Mouse (Mus musculus) limb, embryonic 12.5 days (tissue): ENCODE results near the gene Ankrd39. TPM values are rescaled to one million over a fixed set of nuclear protein-coding genes. Genes with fewer than 3 reads are reported as not detected.

ENCODE experiments used
- ATAC-seq: fragments of 200-750 bp; cut with Nextera tagmentation; 2 replicates; pipeline ENCODE4 v1.8.0; 2017; ENCODE audit warnings: low read depth, moderate TSS enrichment; ENCODE audit not compliant: insufficient number of reproducible peaks, insufficient read depth, low FRiP score, low TSS enrichment
- H3K27ac ChIP-seq: fragments of 300-500 bp; sonication (generic); 2 replicates; pipeline ENCODE4 v1.5.1; 2016; ENCODE audit warnings: mild to moderate bottlenecking, moderate library complexity
- H3K27me3 ChIP-seq: fragments of 300-500 bp; sonication (generic); 2 replicates; pipeline ENCODE4 v1.6.1; 2016; ENCODE audit warnings: mild to moderate bottlenecking, moderate library complexity
- H3K36me3 ChIP-seq: fragments of 300-500 bp; sonication (generic); 2 replicates; pipeline ENCODE4 v1.6.1; 2016; ENCODE audit warnings: mild to moderate bottlenecking, moderate library complexity
- H3K4me1 ChIP-seq: fragments of 300-500 bp; sonication (generic); replicated peaks from 2 replicates; pipeline ENCODE4 v1.6.1; 2016
- H3K4me2 ChIP-seq: fragments of 300-500 bp; sonication (generic); 2 replicates; pipeline ENCODE4 v1.6.1; 2016; ENCODE audit warnings: mild to moderate bottlenecking, moderate library complexity
- H3K4me3 ChIP-seq: fragments of 300-500 bp; sonication (generic); replicated peaks from 2 replicates; pipeline ENCODE4 v1.5.1; 2016; ENCODE audit warnings: mild to moderate bottlenecking
- H3K9ac ChIP-seq: fragments of 300-500 bp; sonication (generic); replicated peaks from 2 replicates; pipeline ENCODE4 v1.6.1; 2016; ENCODE audit warnings: mild to moderate bottlenecking, moderate library complexity
- H3K9me3 ChIP-seq: fragments of 300-500 bp; sonication (generic); 2 replicates; pipeline ENCODE4 v1.6.1; 2016; ENCODE audit warnings: mild to moderate bottlenecking, moderate library complexity
- WGBS: fragments of 180-500 bp; shearing (Covaris S2); methylation state at CpG from one replicate; pipeline ENCODE4 v1.1.7; 2016; 5-methylcytosine and 5-hydroxymethylcytosine counted together
- polyA plus RNA-seq: library from polyadenylated mRNA; unstranded; fragments of >200 nt; fragmentation: Nextera tagmentation; extraction: Ambion mirVana; gene quantifications from 2 replicates; pipeline ENCODE4 v1.2.1, GENCODE M21; 2016

The Ankrd39 gene
- polyA plus RNA-seq, 1 experiment from 2014 or later, result 26.8 TPM

DNA sequence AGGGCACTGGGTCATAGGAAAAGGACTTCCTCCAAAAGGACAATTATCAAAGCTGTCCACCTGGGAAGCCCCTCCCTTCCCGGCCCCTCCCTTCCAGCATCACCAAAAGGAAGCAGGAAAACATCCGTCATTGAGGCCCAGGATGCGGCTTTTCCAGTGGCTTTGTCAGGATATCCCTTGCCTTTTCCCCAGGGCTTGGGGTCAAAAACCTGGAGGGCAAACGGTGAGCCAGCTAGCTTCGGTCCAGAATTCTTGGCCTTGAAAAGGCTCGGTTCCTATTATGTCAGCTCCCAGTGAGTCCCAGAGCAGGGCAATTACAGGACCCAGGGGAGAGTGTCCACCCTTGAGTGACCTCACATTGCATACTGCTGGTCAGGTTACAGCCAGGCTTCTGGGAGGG lies 13.7 kb upstream of the Ankrd39 start:
- H3K27me3 ChIP-seq, result no peaks in the 10 kb centered on the region
- WGBS, result 40% methylated on average over 6 of the region's 6 CpGs
- no peak overlapping the region for H3K27ac ChIP-seq
- H3K9ac ChIP-seq, result no peak overlapping the region
- H3K9me3 ChIP-seq, result no peaks in the 10 kb centered on the region
- peaks cover 43% of the 10 kb centered on the region for H3K4me1 ChIP-seq
- H3K4me2 ChIP-seq, result no peak overlapping the region
- no peak overlapping the region for H3K4me3 ChIP-seq
- H3K36me3 ChIP-seq, result no peaks in the 10 kb centered on the region
- ATAC-seq, result no peak

DNA sequence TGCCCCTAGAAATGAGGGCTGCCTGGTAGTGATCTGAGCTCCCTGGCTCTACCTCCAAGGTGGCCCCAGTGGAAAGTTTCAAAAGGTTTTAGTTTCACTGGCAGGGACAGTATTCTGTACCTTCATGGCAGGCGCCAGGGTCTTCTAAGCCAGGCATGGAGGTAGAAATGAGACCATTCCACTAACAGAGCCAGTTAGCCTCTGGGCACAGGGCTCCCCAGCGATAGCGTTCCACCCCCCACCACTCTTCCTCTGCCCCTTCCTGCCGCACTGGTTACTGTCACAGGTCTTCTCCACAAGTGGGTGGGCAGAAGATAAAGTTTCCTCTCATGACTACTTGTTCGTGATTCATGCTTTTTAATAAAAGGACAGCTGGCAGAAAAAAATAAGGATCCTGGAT lies 12.6 kb upstream of the Ankrd39 start:
- H3K4me2 ChIP-seq, result no peak overlapping the region
- H3K9me3 ChIP-seq, result no peaks in the 10 kb centered on the region
- H3K27me3 ChIP-seq, result no peaks in the 10 kb centered on the region
- no peak overlapping the region for H3K4me3 ChIP-seq
- WGBS, result 55% methylated on average over 5 of the region's 5 CpGs
- H3K9ac ChIP-seq, result no peak overlapping the region
- H3K27ac ChIP-seq, result no peak overlapping the region
- H3K4me1 ChIP-seq, result peaks cover 51% of the 10 kb centered on the region
- no peak for ATAC-seq
- peaks cover 10% of the 10 kb centered on the region for H3K36me3 ChIP-seq

DNA sequence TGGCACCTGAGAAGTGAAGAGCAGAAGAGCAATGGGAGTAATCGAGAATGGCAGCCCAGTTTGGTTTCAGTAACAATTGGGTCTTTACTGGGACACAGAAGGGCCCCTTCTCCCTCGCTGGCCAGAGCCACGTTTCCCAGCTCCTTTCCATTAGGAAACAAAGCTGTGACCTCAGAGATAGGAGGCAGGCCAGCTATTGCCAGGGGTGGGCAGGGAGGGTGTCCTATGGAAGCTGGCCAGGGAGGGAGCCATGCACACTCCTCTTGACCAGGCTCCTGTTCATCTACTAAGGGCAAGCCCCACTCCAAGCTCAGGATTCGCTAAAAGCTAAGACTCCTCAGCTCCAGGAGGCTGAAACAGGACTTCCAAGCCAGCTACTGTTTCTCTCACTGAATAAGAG lies 12.0 kb upstream of the Ankrd39 start:
- Histone ChIP-seq H3K4me3 (peak overlapping the region; percentile 90), H3K9ac (peak overlapping the region; percentile 96; the same call in 1 of the 2 replicates), H3K4me1 (peaks cover 57% of the 10 kb centered on the region), H3K9me3 (no peaks in the 10 kb centered on the region), H3K27me3 (no peaks in the 10 kb centered on the region), H3K27ac (peak overlapping the region; percentile 99; the same call in 1 of the 2 replicates), H3K4me2 (peak overlapping the region; percentile 100), H3K36me3 (peaks cover 16% of the 10 kb centered on the region)
- ATAC-seq, result no peak
- 9% methylated on average over 4 of the region's 4 CpGs for WGBS

DNA sequence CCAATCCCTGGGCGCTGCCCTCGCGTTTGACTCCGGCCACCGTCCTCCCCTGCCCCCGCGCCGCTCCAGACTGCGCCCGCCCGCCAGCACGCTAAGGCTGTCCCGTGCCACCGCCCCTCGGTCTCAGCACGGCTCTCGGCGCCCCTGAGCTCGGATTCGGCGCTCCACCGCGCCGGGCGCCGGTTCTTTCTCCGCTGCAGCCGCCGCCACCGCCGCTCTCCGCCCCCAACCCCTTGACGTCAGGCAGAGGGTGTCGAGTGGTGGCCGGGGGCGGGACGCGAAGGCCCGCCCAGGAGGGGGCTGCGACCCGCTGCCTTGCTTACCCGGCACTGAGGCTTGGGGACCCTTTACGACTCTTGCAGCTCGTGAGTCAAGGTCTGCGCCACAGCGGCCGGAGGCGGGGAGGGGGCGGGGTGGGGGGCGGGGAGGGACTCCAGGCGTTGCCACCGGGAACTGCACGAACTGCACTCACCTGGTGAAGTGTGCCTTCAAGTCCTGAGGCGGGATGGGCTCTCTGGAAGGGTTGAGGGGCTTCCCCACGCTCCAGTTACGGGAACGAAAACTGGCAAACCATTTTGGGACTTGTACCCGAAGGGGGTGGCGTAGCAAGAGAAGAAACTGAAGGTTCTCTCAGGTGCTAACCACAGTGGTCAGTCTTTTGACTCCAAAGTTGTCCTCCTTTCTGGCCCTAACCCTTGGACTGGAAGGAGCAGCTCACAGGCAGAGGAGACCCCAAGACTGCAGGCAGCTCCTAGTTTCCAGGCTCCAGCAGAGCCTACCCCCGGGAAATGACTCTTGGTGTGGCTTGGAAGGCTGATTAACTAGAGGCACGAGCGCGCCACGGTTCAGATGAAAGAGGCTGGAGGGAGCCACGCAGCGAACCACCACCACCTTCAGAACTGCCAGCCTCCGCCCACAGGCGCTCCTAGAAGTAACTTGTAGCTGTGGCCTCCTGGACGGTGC lies 11.1 kb upstream of the Ankrd39 start, which contains the start of gene Sema4c:
Gene Sema4c, minus strand, starts transcription at position 319 of the 963 bp plus-strand sequence.
- Histone ChIP-seq H3K9me3 (no peaks in the 10 kb centered on the region), H3K4me3 (peak within 1 kb of the TSS; percentile 90), H3K9ac (peak within 1 kb of the TSS; percentile 96), H3K36me3 (peaks cover 26% of the 10 kb centered on the region), H3K4me2 (peak within 1 kb of the TSS; percentile 100), H3K4me1 (peaks cover 51% of the 10 kb centered on the region), H3K27me3 (no peaks in the 10 kb centered on the region), H3K27ac (peak within 1 kb of the TSS; percentile 99)
- peak; percentile 77 for ATAC-seq
- WGBS, result under 1% methylated on average over 69 of the region's 69 CpGs

DNA sequence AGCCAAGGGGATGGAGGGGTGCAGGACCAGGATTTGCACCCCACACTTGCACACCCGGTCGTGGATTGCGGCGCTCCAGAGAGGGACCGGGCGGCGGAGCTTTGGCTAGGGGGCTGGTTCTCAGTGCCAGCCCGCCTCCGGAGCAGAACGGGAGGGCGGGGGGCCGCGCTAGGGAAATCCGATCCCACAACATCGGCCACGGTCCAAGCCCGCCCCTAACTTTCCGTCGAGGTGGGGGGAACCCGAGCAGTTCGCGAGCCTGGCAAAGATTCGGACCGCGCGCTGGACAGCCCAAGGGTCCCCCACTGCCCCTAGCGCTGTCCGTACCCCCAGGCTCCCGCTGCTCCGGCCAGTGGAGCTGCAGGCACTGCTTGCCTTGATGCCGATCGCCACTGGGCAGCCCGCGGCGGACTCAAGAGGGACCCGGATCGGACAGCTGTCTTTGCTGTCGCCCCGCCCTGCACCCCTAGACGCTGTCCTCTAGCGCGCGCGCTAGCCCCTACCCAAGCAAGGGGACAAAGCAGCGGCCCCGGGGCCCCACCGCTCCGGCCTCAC lies 10.3 kb upstream of the Ankrd39 start:
- peaks cover 46% of the 10 kb centered on the region for H3K4me1 ChIP-seq
- peak overlapping the region; percentile 90 for H3K4me3 ChIP-seq
- no peaks in the 10 kb centered on the region for H3K9me3 ChIP-seq
- peak overlapping the region; percentile 96 for H3K9ac ChIP-seq
- H3K27me3 ChIP-seq, result no peaks in the 10 kb centered on the region
- ATAC-seq, result peak; percentile 71
- H3K4me2 ChIP-seq, result peak overlapping the region; percentile 100
- H3K36me3 ChIP-seq, result peaks cover 34% of the 10 kb centered on the region
- H3K27ac ChIP-seq, result peak overlapping the region; percentile 99
- WGBS, result under 1% methylated on average over 48 of the region's 48 CpGs

DNA sequence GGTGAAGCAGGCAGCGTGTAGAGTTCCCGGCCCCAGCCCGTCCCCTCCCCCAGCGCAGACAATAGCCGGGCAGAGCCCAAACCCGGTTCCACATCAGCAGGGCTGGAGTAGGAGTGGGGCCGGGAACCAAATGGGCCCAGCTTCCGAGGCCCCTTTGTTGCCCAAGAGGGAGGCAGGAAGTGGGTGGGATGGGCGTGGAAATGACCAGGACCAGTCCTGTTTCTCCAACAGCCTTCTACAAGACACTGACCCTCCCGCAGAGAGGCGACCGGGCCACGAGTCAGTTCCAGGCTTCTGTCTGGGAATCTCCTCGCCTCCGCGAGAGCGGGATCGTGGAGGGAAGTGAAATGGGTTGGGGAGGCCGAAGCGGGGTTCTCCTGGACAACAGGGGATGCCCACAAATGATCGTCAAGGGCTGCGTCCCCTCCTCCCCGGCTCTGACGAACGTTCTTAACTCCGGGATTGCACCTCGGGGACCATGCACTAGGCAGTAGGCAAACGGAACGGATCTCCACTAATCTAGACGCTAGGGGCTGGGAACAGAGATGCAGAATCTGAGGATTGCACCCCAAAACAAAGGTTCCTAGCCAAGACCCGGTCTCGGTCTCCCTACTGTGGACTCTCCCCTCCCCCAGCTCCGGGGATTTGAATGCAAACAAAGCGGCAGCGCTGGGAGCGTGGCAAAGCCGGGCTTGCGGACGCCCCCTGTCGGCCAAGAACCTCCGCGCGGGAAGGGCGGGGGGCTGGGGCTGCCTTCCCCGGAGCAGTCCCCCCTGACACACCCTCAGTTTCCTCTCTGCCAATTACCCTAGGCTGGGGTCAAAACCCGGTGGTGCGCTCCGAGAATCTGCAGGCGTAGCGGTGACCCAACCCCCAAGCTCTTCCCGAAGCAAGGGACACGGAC lies 9.6 kb upstream of the Ankrd39 start:
- Histone ChIP-seq H3K9ac (peak overlapping the region; percentile 96), H3K36me3 (peaks cover 41% of the 10 kb centered on the region), H3K9me3 (no peaks in the 10 kb centered on the region), H3K4me2 (peak overlapping the region; percentile 100), H3K27ac (peak overlapping the region; percentile 99), H3K4me1 (peaks cover 46% of the 10 kb centered on the region), H3K27me3 (no peaks in the 10 kb centered on the region), H3K4me3 (peak overlapping the region; percentile 90)
- peak; percentile 62 for ATAC-seq
- WGBS, result under 1% methylated on average over 52 of the region's 52 CpGs

DNA sequence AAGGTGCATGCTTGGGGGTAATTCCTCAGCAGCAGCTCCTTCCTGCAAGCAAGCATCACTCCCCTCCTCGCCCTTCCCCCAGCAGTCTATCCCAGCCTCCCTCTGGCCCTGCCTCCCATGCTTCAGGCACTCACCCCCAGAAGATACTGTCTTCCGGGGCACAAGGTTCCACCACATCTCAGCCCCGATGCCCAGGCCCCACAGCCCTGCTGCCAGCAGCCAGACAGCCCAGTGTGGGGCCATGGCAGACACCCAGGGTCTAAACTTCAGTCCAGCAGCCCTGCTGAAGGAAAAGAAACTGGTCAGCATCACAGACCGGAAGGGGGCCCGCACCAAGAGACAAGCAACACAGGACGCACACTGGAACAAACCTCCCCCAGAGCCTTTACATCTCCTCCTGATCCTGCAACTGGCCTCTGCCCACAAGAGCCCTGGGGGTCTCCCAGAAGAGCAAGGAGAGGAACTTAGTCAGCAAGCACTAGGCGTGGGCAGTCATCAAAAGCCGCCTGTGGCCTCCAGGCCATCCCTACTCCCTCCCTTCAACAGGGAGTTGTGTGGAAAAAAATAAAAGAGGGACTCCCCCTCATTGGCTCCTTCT lies 8.7 kb upstream of the Ankrd39 start:
- Histone ChIP-seq H3K9ac (peak overlapping the region; percentile 96), H3K36me3 (peaks cover 50% of the 10 kb centered on the region), H3K27ac (peak overlapping the region; percentile 99), H3K27me3 (no peaks in the 10 kb centered on the region), H3K4me1 (peaks cover 40% of the 10 kb centered on the region), H3K9me3 (no peaks in the 10 kb centered on the region), H3K4me2 (peak overlapping the region; percentile 100), H3K4me3 (peak overlapping the region; percentile 90)
- WGBS, result 2% methylated on average over 8 of the region's 8 CpGs
- ATAC-seq, result no peak

DNA sequence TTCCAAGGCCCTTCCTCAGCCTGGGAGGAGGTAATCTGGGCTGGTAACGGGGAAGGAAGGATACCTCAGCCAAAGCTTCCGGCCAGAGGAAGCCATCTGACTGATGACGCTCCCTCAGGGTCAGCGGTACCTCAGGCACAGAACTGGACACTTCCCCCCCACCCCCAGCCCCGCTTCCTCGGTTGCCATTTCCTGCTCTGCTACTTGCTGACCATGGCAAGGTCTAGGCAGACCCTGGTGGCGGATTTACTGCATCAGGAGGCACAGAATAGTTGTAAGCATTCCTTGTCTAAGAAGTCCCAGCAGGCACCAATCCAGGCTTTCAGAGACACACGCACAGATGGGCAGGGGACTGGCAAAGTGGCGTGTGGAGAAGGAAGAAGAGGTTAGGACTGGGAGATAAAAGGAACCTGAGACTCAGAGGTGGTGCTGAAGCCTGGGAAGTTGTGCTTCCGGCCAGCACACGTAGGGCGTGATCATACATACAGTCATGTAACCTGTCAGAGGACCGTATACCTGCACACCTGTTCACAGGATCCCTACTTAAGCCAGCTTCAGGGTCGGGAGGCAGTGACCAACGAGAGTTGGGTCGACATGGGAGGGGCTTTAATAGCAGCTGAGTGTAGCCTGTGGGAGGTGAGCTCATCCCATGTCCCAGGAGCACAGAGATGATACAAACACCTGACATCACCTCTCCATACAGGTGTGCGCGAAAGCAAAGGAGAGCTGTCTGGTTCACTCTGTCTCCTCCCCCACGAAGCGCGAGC lies 7.6 kb upstream of the Ankrd39 start:
- Histone ChIP-seq H3K27ac (peak overlapping the region; percentile 99), H3K27me3 (no peaks in the 10 kb centered on the region), H3K36me3 (peaks cover 61% of the 10 kb centered on the region), H3K4me2 (peak overlapping the region; percentile 100), H3K9ac (peak overlapping the region; percentile 96), H3K9me3 (no peaks in the 10 kb centered on the region), H3K4me3 (peak overlapping the region; percentile 90), H3K4me1 (peaks cover 43% of the 10 kb centered on the region)
- WGBS, result 68% methylated on average over 21 of the region's 21 CpGs
- no peak for ATAC-seq

DNA sequence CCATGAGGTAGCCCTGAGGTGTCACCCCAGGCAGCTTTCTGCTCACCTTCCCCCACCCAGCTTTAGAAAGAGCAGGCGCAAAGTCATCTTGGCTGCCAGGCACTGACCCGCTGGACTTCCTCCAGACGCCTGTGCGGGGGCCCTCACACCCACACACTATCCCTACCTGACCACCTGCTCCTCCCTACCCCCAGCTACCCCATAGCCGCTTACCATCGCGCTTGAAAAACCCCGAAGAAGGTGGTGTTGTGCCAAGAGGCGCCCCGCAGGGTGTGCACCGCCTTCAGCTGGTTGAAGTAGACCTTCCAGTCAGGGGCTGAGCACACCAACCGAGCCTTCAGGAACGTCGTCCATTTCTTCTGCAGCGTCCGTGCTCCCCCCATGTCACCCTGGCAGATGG lies 5.3 kb upstream of the Ankrd39 start:
- H3K4me3 ChIP-seq, result no peak overlapping the region
- peaks cover 77% of the 10 kb centered on the region for H3K36me3 ChIP-seq

DNA sequence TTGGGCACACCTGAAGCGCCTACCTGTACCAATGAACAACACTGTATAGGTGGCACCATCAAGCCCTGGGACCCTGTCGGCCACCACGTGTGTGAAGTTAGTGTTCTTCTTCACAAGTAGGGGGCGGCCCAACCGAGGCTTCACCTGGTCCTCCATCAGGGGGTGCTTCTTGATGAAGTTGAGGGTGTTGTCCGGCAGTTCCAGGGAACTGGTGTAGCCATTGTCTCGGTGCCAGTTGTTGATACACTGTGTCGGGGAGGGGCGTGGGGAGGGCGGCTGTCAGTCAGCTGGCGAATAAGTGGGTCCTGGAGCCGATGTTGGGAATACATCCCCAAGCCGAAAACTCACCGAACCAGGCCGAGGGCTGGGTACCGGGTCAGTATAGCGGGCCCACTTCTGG lies 4.7 kb upstream of the Ankrd39 start:
- Histone ChIP-seq H3K27ac (no peak overlapping the region), H3K4me2 (no peak overlapping the region), H3K36me3 (peaks cover 77% of the 10 kb centered on the region), H3K27me3 (no peaks in the 10 kb centered on the region), H3K4me1 (peaks cover 54% of the 10 kb centered on the region), H3K9me3 (no peaks in the 10 kb centered on the region), H3K9ac (no peak overlapping the region), H3K4me3 (no peak overlapping the region)
- WGBS, result 89% methylated on average over 17 of the region's 17 CpGs
- no peak for ATAC-seq

More for the DNA sequence above, 5.3 kb upstream of the Ankrd39 start:
- Histone ChIP-seq H3K27ac (no peak overlapping the region), H3K9ac (no peak overlapping the region), H3K4me1 (peaks cover 51% of the 10 kb centered on the region), H3K4me2 (no peak overlapping the region), H3K9me3 (no peaks in the 10 kb centered on the region), H3K27me3 (no peaks in the 10 kb centered on the region)
- ATAC-seq, result no peak
- WGBS, result 92% methylated on average over 16 of the region's 16 CpGs
